ENCODE assay signal across 10 mouse cellular contexts in the genomic region with DNA sequence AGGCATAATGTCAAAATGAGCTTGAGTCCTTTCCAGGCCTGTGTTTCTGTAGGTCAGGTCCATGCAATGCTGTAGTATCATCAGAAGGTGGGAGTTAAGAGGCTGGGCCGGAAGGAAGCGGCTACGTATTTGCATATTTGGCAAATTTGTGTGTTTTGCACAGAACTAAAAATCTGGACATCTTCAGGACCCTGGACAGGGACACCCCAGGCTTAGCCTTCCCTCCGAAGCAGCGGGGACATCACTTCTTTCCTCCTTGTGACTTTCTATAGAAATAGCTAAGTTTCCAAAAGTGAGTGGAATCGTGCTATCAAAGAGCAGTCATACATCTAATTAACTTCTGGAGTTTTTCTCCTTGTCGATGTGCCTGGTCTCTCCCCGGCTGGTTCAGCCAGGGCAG.
DNase-seq lines count a peak whose midpoint lies in the region; ATAC-seq and TF ChIP-seq lines count a peak whose summit lies in the region.
"Had no signal": no experiment of that assay in that cellular context is flagged by ENCODE, and none has a peak within 500 bp of the region (broad histone marks: within the 10 kb centered on the region; RNA-seq: fewer than 3 reads in every experiment).

No protein-coding gene starts in this region.

- no peak for TF ChIP-seq CTCF in lung, embryonic 14.5 days (IDR thresholded peaks at IDR 0.05; ENCODE audit: low read depth)

- no peak for ATAC-seq in lung, embryonic 14.5 days (ENCODE audit: insufficient read depth)
- no peak for ATAC-seq in forebrain, embryonic 11.5 days (replicated peaks; ENCODE audit: low FRiP score)
- ATAC-seq: intestine, embryonic 15.5 days had no signal

- peak; percentile 18 to 49 for DNase-seq in adrenal gland, postnatal 36 days
- no peak for DNase-seq in adrenal gland, adult 18-20 months (ENCODE audit: low spot score in 2 of 2)
- peak; percentile 87 for DNase-seq in lung, embryonic 14.5 days
- no peak for DNase-seq in lung, adult 18-20 months
- DNase-seq in Muller cell, postnatal 12 days (ENCODE audit: inconsistent ontology term) = peak; percentile 16
- DNase-seq in kidney, postnatal 36 days = peak; percentile 14 to 70
- no peak for DNase-seq in forebrain, embryonic 11.5 days (ENCODE audit: low spot score)
- DNase-seq in gastrocnemius, adult 18-20 months (ENCODE audit: low spot score) = no peak

- H3K27ac ChIP-seq in lung, embryonic 14.5 days (ENCODE audit: low read depth) = no peak overlapping the region
- H3K27ac ChIP-seq in forebrain, embryonic 11.5 days (ENCODE audit: low read depth, low read length) = no peak overlapping the region
- H3K27ac ChIP-seq: intestine, embryonic 15.5 days; macrophage had no signal

- H3K36me3 ChIP-seq in lung, embryonic 14.5 days (ENCODE audit: insufficient read depth) = no peaks in the 10 kb centered on the region
- no peaks in the 10 kb centered on the region for H3K36me3 ChIP-seq in forebrain, embryonic 11.5 days (ENCODE audit: control insufficient read depth, insufficient read depth, low read length)
- H3K36me3 ChIP-seq: intestine, embryonic 15.5 days had no signal

- WGBS in lung, embryonic 14.5 days = 49% methylated on average over 8 of the region's 8 CpGs
- 78% methylated on average over 8 of the region's 8 CpGs for WGBS in forebrain, embryonic 11.5 days

- no peak overlapping the region for H3K4me2 ChIP-seq in lung, embryonic 14.5 days
- no peak overlapping the region for H3K4me2 ChIP-seq in forebrain, embryonic 11.5 days (ENCODE audit: low read depth, low read length, severe bottlenecking)
- H3K4me2 ChIP-seq: intestine, embryonic 15.5 days had no signal

- no peaks in the 10 kb centered on the region for H3K27me3 ChIP-seq in lung, embryonic 14.5 days (ENCODE audit: insufficient read depth, low read length)
- H3K27me3 ChIP-seq in forebrain, embryonic 11.5 days (ENCODE audit: control insufficient read depth, insufficient read depth, low read length) = no peaks in the 10 kb centered on the region
- H3K27me3 ChIP-seq: intestine, embryonic 15.5 days had no signal

- no peak overlapping the region for H3K9ac ChIP-seq in lung, embryonic 14.5 days
- no peak overlapping the region for H3K9ac ChIP-seq in forebrain, embryonic 11.5 days (ENCODE audit: low read length)
- H3K9ac ChIP-seq: intestine, embryonic 15.5 days had no signal

- H3K4me3 ChIP-seq in lung, embryonic 14.5 days (ENCODE audit: low read depth, low read length) = no peak overlapping the region
- no peak overlapping the region for H3K4me3 ChIP-seq in forebrain, embryonic 11.5 days (ENCODE audit: low read depth, low read length)
- H3K4me3 ChIP-seq: intestine, embryonic 15.5 days had no signal

- no peaks in the 10 kb centered on the region for H3K4me1 ChIP-seq in lung, embryonic 14.5 days (ENCODE audit: insufficient read depth)
- H3K4me1 ChIP-seq in forebrain, embryonic 11.5 days (replicated peaks; ENCODE audit: control insufficient read depth, insufficient read depth, low read length) = peaks cover 7% of the 10 kb centered on the region; the same call in 1 of the 2 replicates
- H3K4me1 ChIP-seq: intestine, embryonic 15.5 days had no signal

- no peaks in the 10 kb centered on the region for H3K9me3 ChIP-seq in lung, embryonic 14.5 days (ENCODE audit: low read depth, low read length)
- no peaks in the 10 kb centered on the region for H3K9me3 ChIP-seq in forebrain, embryonic 11.5 days (ENCODE audit: control insufficient read depth, low read length)
- H3K9me3 ChIP-seq: intestine, embryonic 15.5 days had no signal

Comparison
In these comparisons a context has a peak if more than half of its experiments do, and no peak if none do; other contexts are left out.
1. DNase-seq: peak in adrenal gland, postnatal 36 days (2 of 2), lung, embryonic 14.5 days (single experiment), Muller cell, postnatal 12 days (single experiment) and kidney, postnatal 36 days (2 of 2); none in adrenal gland, adult 18-20 months (0 of 2), lung, adult 18-20 months (0 of 2), forebrain, embryonic 11.5 days (single experiment) and gastrocnemius, adult 18-20 months (single experiment).